Mouse (Mus musculus): ENCODE measurements at regions not wholly inside any gene's neighbourhood (a gene's known extent, or its start where the extent isn't known, plus 50 kb on each side); places are given as distances from the start of the nearest gene placed in this dataset.

- TF ChIP-seq CTCF (IDR thresholded peaks at IDR 0.05; ENCODE audit: low read depth) = no peak
- 62% methylated on average over 5 of the region's 5 CpGs for WGBS
- Histone ChIP-seq H3K9me3 (ENCODE audit: low read length) (no peaks in the 10 kb centered on the region), H3K9ac (no peak overlapping the region), H3K27me3 (ENCODE audit: insufficient read depth, low read length) (no peaks in the 10 kb centered on the region), H3K27ac (ENCODE audit: low read depth, low read length) (no peak overlapping the region), H3K36me3 (ENCODE audit: insufficient read depth) (no peaks in the 10 kb centered on the region), H3K4me1 (ENCODE audit: insufficient read depth) (peaks cover 10% of the 10 kb centered on the region), H3K4me3 (ENCODE audit: low read depth, low read length) (no peak overlapping the region), H3K4me2 (ENCODE audit: low read depth) (no peak overlapping the region)
- DNase-seq (no peak), ATAC-seq (no peak)
Measured at GRCm38 (mm10) chr9:62220451-62220850, 61.6 kb downstream of the Spesp1 start.

DNA sequence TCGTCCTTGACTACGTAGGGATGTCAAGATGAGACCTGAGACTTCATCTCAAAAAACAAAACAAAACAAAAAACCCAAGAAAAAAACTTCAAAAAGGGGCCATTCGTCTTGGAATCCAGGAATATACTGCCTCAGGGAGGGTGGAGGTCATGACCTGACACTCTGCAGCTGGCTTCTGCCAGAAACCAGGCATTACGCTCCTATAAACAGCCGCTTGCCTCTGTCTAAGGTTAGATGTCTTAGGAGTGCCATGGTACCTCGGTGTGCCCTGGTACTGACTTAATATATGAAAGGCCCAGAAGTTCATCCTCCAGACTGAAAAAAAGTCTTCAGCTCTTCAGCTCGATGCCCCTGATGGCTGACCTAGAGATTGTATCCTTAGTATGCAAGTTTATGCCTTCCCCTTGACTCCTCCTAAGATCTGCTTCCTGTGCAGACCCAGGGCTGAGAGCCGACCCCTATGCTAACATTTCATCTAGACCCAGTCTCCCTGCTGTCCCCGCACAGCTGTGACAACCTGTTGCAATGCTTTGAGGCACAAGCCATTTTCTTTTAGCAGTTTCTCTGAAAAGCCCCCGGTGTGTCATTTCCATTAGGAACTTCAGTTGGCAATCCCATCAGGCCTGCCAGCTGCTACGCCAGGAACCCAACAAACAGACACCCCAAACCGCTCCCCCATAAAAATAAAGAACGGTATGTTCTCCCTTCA, 66.7 kb downstream of the Spesp1 start:
- WGBS = 75% methylated on average over 13 of the region's 13 CpGs
- Histone ChIP-seq H3K9ac (no peak overlapping the region), H3K4me1 (ENCODE audit: insufficient read depth) (0 out of 2 replicates have a peak, but pooled peaks cover 1% of the 10 kb centered on the region), H3K27me3 (ENCODE audit: insufficient read depth, low read length) (no peaks in the 10 kb centered on the region), H3K36me3 (ENCODE audit: insufficient read depth) (no peaks in the 10 kb centered on the region), H3K4me3 (ENCODE audit: low read depth, low read length) (no peak overlapping the region), H3K4me2 (ENCODE audit: low read depth) (no peak overlapping the region), H3K27ac (ENCODE audit: low read depth, low read length) (no peak overlapping the region), H3K9me3 (ENCODE audit: low read length) (no peaks in the 10 kb centered on the region)
- ATAC-seq (no peak), DNase-seq (no peak)
- no peak for TF ChIP-seq CTCF (IDR thresholded peaks at IDR 0.05; ENCODE audit: low read depth)

GRCm38 (mm10) chr9:62214546-62214945, 67.5 kb downstream of the Spesp1 start:
- Histone ChIP-seq H3K4me3 (ENCODE audit: low read depth, low read length) (no peak overlapping the region), H3K4me1 (ENCODE audit: insufficient read depth) (no peaks in the 10 kb centered on the region), H3K27me3 (ENCODE audit: insufficient read depth, low read length) (no peaks in the 10 kb centered on the region), H3K9me3 (ENCODE audit: low read length) (no peaks in the 10 kb centered on the region), H3K27ac (ENCODE audit: low read depth, low read length) (no peak overlapping the region), H3K4me2 (ENCODE audit: low read depth) (no peak overlapping the region), H3K9ac (no peak overlapping the region), H3K36me3 (ENCODE audit: insufficient read depth) (no peaks in the 10 kb centered on the region)
- ATAC-seq = no peak
- no peak for TF ChIP-seq CTCF (IDR thresholded peaks at IDR 0.05; ENCODE audit: low read depth)
- 84% methylated on average over 4 of the region's 4 CpGs for WGBS
- DNase-seq = no peak

DNA sequence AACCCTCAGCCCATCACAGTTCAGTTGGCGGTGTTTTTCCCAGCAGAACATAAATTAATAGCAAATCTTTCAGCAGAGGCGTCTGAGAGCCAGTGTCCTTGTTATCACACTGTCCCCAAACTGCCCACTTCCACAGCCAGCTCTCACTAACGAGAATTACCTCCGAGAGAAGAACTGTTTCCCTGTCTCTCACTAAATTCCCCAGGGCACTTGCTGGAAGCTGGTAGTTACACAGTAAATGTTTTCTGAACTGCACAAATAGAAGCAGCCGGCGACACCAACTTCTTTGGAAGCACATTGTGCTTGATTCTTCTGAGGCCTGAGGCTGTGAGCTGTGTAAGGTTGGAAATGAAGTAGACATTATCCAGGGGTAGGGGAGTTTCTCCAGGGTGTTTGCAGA, 69.4 kb downstream of the Spesp1 start:
- WGBS = 44% methylated on average over 6 of the region's 6 CpGs
- Histone ChIP-seq H3K9me3 (ENCODE audit: low read length) (no peaks in the 10 kb centered on the region), H3K36me3 (ENCODE audit: insufficient read depth) (no peaks in the 10 kb centered on the region), H3K9ac (no peak overlapping the region), H3K27me3 (ENCODE audit: insufficient read depth, low read length) (no peaks in the 10 kb centered on the region), H3K4me2 (ENCODE audit: low read depth) (no peak overlapping the region), H3K4me1 (ENCODE audit: insufficient read depth) (no peaks in the 10 kb centered on the region), H3K27ac (ENCODE audit: low read depth, low read length) (no peak overlapping the region), H3K4me3 (ENCODE audit: low read depth, low read length) (no peak overlapping the region)
- TF ChIP-seq CTCF (IDR thresholded peaks at IDR 0.05; ENCODE audit: low read depth) = no peak
- no peak for ATAC-seq
- DNase-seq = no peak

- DNase-seq (no peak), ATAC-seq (no peak)
- TF ChIP-seq CTCF (IDR thresholded peaks at IDR 0.05; ENCODE audit: low read depth) = no peak
- H3K9me3 ChIP-seq (ENCODE audit: low read length) = no peaks in the 10 kb centered on the region
- H3K27ac ChIP-seq (ENCODE audit: low read depth, low read length) = no peak overlapping the region
- H3K4me3 ChIP-seq (ENCODE audit: low read depth, low read length) = no peak overlapping the region
- no peaks in the 10 kb centered on the region for H3K27me3 ChIP-seq (ENCODE audit: insufficient read depth, low read length)
- no peak overlapping the region for H3K9ac ChIP-seq
- no peak overlapping the region for H3K4me2 ChIP-seq (ENCODE audit: low read depth)
- WGBS = 88% methylated on average over 5 of the region's 5 CpGs
- H3K36me3 ChIP-seq (ENCODE audit: insufficient read depth) = no peaks in the 10 kb centered on the region
- H3K4me1 ChIP-seq (ENCODE audit: insufficient read depth) = no peaks in the 10 kb centered on the region
Measured at GRCm38 (mm10) chr9:62210815-62211214, 71.2 kb downstream of the Spesp1 start.

GRCm38 (mm10) chr9:62208436-62208835, 73.6 kb downstream of the Spesp1 start:
- H3K27me3 ChIP-seq (ENCODE audit: insufficient read depth, low read length) = no peaks in the 10 kb centered on the region
- H3K27ac ChIP-seq (ENCODE audit: low read depth, low read length) = no peak overlapping the region
- DNase-seq (no peak), ATAC-seq (no peak)
- 68% methylated on average over 5 of the region's 5 CpGs for WGBS
- no peaks in the 10 kb centered on the region for H3K4me1 ChIP-seq (ENCODE audit: insufficient read depth)
- no peak overlapping the region for H3K9ac ChIP-seq
- no peak overlapping the region for H3K4me3 ChIP-seq (ENCODE audit: low read depth, low read length)
- H3K4me2 ChIP-seq (ENCODE audit: low read depth) = no peak overlapping the region
- H3K36me3 ChIP-seq (ENCODE audit: insufficient read depth) = no peaks in the 10 kb centered on the region
- no peaks in the 10 kb centered on the region for H3K9me3 ChIP-seq (ENCODE audit: low read length)
- TF ChIP-seq CTCF (IDR thresholded peaks at IDR 0.05; ENCODE audit: low read depth) = no peak

DNA sequence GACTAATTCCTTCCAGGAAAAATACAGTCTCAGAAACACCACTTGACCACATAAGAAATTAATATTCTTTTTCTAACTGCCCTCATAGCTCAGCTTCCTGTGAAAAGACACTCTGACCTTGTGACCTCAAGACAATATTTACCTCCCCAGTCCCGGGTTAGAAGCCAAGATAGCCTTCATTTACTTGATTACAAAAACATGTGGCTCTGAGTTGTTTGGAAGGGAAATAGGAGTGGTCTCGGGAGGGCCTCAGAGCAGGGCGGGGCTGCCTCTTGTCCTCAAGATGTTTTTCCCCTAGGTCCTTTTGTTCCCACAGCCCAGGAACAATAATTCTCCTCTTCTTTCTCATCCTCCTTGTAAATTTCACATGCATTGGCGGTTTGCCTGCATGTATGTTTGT, 76.7 kb downstream of the Spesp1 start:
- Histone ChIP-seq H3K27ac (ENCODE audit: low read depth, low read length) (no peak overlapping the region), H3K4me2 (ENCODE audit: low read depth) (no peak overlapping the region), H3K9ac (no peak overlapping the region), H3K4me1 (ENCODE audit: insufficient read depth) (no peaks in the 10 kb centered on the region), H3K4me3 (ENCODE audit: low read depth, low read length) (no peak overlapping the region), H3K27me3 (ENCODE audit: insufficient read depth, low read length) (no peaks in the 10 kb centered on the region), H3K36me3 (ENCODE audit: insufficient read depth) (no peaks in the 10 kb centered on the region), H3K9me3 (ENCODE audit: low read length) (no peaks in the 10 kb centered on the region)
- no peak for DNase-seq
- no peak for TF ChIP-seq CTCF (IDR thresholded peaks at IDR 0.05; ENCODE audit: low read depth)
- no peak for ATAC-seq
- WGBS = 74% methylated on average over 4 of the region's 4 CpGs
